Comparison of ENCODE assay signal across 8 mouse cellular contexts in the genomic region with DNA sequence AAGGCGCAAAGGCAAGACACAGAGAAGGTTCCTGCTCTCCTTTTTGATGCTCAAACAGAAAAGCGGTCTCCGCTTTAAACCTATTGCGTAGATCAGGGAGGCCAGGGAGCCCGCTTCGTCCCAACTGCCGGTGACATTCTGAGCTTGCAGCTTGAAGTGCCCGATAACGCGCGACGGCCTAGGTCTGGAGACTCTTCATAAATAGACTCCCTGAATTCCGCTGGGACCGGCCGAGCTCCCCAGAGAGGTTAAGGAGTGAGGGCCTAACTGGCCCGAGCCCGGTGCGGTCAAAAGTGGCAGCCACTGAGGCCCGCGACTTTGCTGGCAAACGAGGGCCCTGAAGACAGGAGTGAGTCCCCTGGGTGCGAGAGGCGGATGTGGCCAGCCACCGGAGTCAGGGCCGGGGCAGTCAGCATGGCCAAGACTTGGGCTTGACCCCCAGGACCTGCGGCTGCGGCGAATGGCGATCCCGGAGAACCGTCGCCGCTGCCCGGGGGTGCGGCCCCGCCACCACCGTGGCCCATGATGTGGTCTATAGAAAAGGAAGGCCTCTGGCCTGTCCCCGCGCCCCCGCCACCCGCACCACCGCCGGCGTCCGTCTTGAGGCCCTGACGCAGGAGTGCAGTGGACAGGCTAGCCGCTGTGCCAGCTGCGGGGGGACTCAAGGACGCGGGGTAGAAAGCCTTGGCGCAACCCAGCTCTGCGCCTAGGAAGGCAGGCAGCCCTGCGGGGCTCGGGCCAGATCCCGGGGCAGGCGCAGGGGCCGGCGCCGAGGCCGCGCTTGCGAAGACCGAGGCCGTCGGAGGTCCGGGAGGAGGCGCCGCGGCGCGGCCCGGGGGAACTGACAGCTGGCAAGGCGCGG. TPM values are rescaled to one million over a fixed set of nuclear protein-coding genes. Genes with fewer than 3 reads are reported as not detected.
DNase-seq lines count a peak whose midpoint lies in the region; ATAC-seq lines count a peak whose summit lies in the region.

No protein-coding gene starts in this region.

- H3K36me3 ChIP-seq in heart, embryonic 10.5 days = no peaks in the 10 kb centered on the region
- no peaks in the 10 kb centered on the region for H3K36me3 ChIP-seq in forebrain, embryonic 12.5 days (replicated peaks)
- H3K36me3 ChIP-seq in neural tube, embryonic 13.5 days = no peaks in the 10 kb centered on the region

- no peak for DNase-seq in heart, embryonic 10.5 days (ENCODE audit: low spot score)
- no peak for DNase-seq in heart, adult 8-10 months (ENCODE audit: low spot score)
- peak; percentile 44 for DNase-seq in ES-CJ7 (ENCODE audit: low read depth, low spot score)
- peak; percentile 23 for DNase-seq in kidney, postnatal 14 days
- DNase-seq in layer of hippocampus, adult 9-11 months = no peak
- DNase-seq in urinary bladder, postnatal 14 days (ENCODE audit: low spot score) = no peak

- H3K27me3 ChIP-seq in heart, embryonic 10.5 days (ENCODE audit: insufficient read depth, poor library complexity, severe bottlenecking) = peaks cover 98% of the 10 kb centered on the region
- H3K27me3 ChIP-seq in forebrain, embryonic 12.5 days = peaks cover 99% of the 10 kb centered on the region
- H3K27me3 ChIP-seq in neural tube, embryonic 13.5 days = peaks cover 100% of the 10 kb centered on the region

- no peaks in the 10 kb centered on the region for H3K9me3 ChIP-seq in heart, embryonic 10.5 days
- no peaks in the 10 kb centered on the region for H3K9me3 ChIP-seq in forebrain, embryonic 12.5 days
- H3K9me3 ChIP-seq in neural tube, embryonic 13.5 days = no peaks in the 10 kb centered on the region

- H3K4me3 ChIP-seq in heart, embryonic 10.5 days = peak overlapping the region; percentile 69
- H3K4me3 ChIP-seq in forebrain, embryonic 12.5 days (replicated peaks) = peak overlapping the region; percentile 51
- H3K4me3 ChIP-seq in neural tube, embryonic 13.5 days = peak overlapping the region; percentile 42

- peak overlapping the region; percentile 44 for H3K9ac ChIP-seq in forebrain, embryonic 12.5 days
- H3K9ac ChIP-seq in neural tube, embryonic 13.5 days = peak overlapping the region; percentile 60; the same call in 1 of the 2 replicates

- peak overlapping the region; percentile 72 for H3K27ac ChIP-seq in heart, embryonic 10.5 days
- peak overlapping the region; percentile 0; the same call in 1 of the 2 replicates for H3K27ac ChIP-seq in forebrain, embryonic 12.5 days
- H3K27ac ChIP-seq in neural tube, embryonic 13.5 days (replicated peaks) = no peak overlapping the region

- H3K4me2 ChIP-seq in forebrain, embryonic 12.5 days = peak overlapping the region; percentile 61
- H3K4me2 ChIP-seq in neural tube, embryonic 13.5 days = peak overlapping the region; percentile 61

- no peak for ATAC-seq in forebrain, embryonic 12.5 days (ENCODE audit: low FRiP score)
- no peak for ATAC-seq in neural tube, embryonic 13.5 days (ENCODE audit: low read depth)

- H3K4me1 ChIP-seq in heart, embryonic 10.5 days = peaks cover 26% of the 10 kb centered on the region
- peaks cover 31% of the 10 kb centered on the region for H3K4me1 ChIP-seq in forebrain, embryonic 12.5 days
- peaks cover 26% of the 10 kb centered on the region for H3K4me1 ChIP-seq in neural tube, embryonic 13.5 days (replicated peaks)

- under 1% methylated on average over 74 of the region's 74 CpGs for WGBS in heart, embryonic 10.5 days
- under 1% methylated on average over 74 of the region's 74 CpGs for WGBS in forebrain, embryonic 12.5 days
- 2% methylated on average over 74 of the region's 74 CpGs for WGBS in neural tube, embryonic 13.5 days

RNA-seq across cellular contexts. Expression of a gene that starts 1.4 kb away (rescaled TPM):
- 0.42 and 1.3 TPM in 2 replicates for polyA plus RNA-seq in heart, embryonic 10.5 days (2016; fragmentation: Nextera tagmentation; extraction: Ambion mirVana)
- total RNA-seq in heart, adult 8-10 months (2022) = under 1 TPM; 0.16 to 0.38 (median 0.22) TPM
- polyA plus RNA-seq in forebrain, embryonic 12.5 days (2016; fragmentation: Nextera tagmentation; extraction: Ambion mirVana) = 1.1 and 2.8 TPM in 2 replicates
- 0.50 and 0.62 TPM in 2 replicates for polyA plus RNA-seq in neural tube, embryonic 13.5 days (2015; fragmentation: Nextera tagmentation; extraction: Ambion mirVana)

RNA-seq across cellular contexts. Expression of a gene that starts 18.5 kb away (rescaled TPM):
- 0.62 TPM in 1 of 2 replicates, not detected in the other for polyA plus RNA-seq in heart, embryonic 10.5 days (2016; fragmentation: Nextera tagmentation; extraction: Ambion mirVana)
- total RNA-seq in heart, adult 8-10 months (2022) = not detected
- not detected in 2 replicates for polyA plus RNA-seq in forebrain, embryonic 12.5 days (2016; fragmentation: Nextera tagmentation; extraction: Ambion mirVana)
- not detected in 2 replicates for polyA plus RNA-seq in neural tube, embryonic 13.5 days (2015; fragmentation: Nextera tagmentation; extraction: Ambion mirVana)

Comparison
In these comparisons a context has a peak if more than half of its experiments do, and no peak if none do; other contexts are left out.
1. DNase-seq: peak in ES-CJ7 (single experiment) and kidney, postnatal 14 days (single experiment); none in heart, embryonic 10.5 days (single experiment), heart, adult 8-10 months (single experiment), layer of hippocampus, adult 9-11 months (single experiment) and urinary bladder, postnatal 14 days (single experiment).
2. Peak in every context shown above with its lines, with median percentiles within 50 percentile points of each other: H3K4me3 ChIP-seq.